33 mouse cellular contexts compared by ENCODE assay signal in the genomic region with DNA sequence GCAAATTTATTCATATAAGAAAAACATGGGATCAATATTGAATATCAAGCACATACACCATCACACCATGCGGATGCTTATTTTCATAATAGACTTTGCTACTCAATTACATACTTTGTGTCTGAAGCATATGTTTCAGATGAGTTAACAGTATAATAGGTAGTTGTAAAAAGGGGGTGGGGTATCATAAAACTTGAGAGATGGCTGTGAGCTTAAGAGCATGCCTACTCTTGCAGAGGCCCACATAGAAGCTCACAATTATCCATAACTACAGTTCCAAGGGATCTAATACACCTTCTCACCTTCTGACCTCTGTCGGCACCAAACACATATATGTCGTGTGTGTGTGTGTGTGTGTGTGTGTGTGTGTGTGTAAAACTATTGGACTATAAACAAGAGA.
"Had no signal": no experiment of that assay in that cellular context is flagged by ENCODE, and none has a peak within 500 bp of the region (broad histone marks: within the 10 kb centered on the region; RNA-seq: fewer than 3 reads in every experiment).

No protein-coding gene starts in this region.

- H3K9ac ChIP-seq: heart, embryonic 12.5 days; heart, embryonic 13.5 days; heart, embryonic 15.5 days; hindbrain, embryonic 12.5 days; hindbrain, embryonic 13.5 days; hindbrain, embryonic 14.5 days; hindbrain, embryonic 15.5 days; kidney, embryonic 15.5 days had no signal

- H3K4me2 ChIP-seq: heart, embryonic 11.5 days; heart, embryonic 12.5 days; heart, embryonic 13.5 days; heart, embryonic 15.5 days; hindbrain, embryonic 12.5 days; hindbrain, embryonic 13.5 days; hindbrain, embryonic 14.5 days; hindbrain, embryonic 15.5 days; kidney, embryonic 15.5 days had no signal

- H3K4me1 ChIP-seq: heart, embryonic 10.5 days; heart, embryonic 13.5 days; heart, embryonic 15.5 days; hindbrain, embryonic 10.5 days; hindbrain, embryonic 12.5 days; hindbrain, embryonic 13.5 days; hindbrain, embryonic 15.5 days; kidney, embryonic 15.5 days had no signal

- H3K9me3 ChIP-seq: heart, embryonic 10.5 days; heart, embryonic 15.5 days; hindbrain, embryonic 12.5 days; hindbrain, embryonic 13.5 days; hindbrain, embryonic 15.5 days; kidney, embryonic 15.5 days had no signal

- H3K4me3 ChIP-seq: heart, adult 2 months; heart, embryonic 10.5 days; heart, embryonic 12.5 days; heart, embryonic 13.5 days; heart, embryonic 15.5 days; hindbrain, embryonic 10.5 days; hindbrain, embryonic 12.5 days; hindbrain, embryonic 13.5 days; hindbrain, embryonic 15.5 days; kidney, embryonic 15.5 days; layer of hippocampus, adult 2 months; left cerebral cortex, adult 2 months had no signal

- DNase-seq: heart, adult 2 months; heart, postnatal 10 days; heart, postnatal 14 days; heart, postnatal 36 days; heart, postnatal 4 days; kidney, adult 11 months; kidney, adult 18-20 months; kidney, adult 8-10 months; kidney, adult 9 months; kidney, postnatal 10 days; kidney, postnatal 14 days; kidney, postnatal 25 days; kidney, postnatal 36 days; kidney, postnatal 4 days; layer of hippocampus, adult 9-11 months; layer of hippocampus, postnatal 36 days had no signal

- ATAC-seq: hindbrain, embryonic 16.5 days; hindbrain, postnatal 0 days; inflammation-experienced regulatory T-cells, adult 6 months had no signal

- H3K27me3 ChIP-seq: heart, embryonic 12.5 days; heart, embryonic 13.5 days; heart, embryonic 15.5 days; hindbrain, embryonic 12.5 days; hindbrain, embryonic 13.5 days; hindbrain, embryonic 15.5 days; kidney, embryonic 15.5 days had no signal

- H3K36me3 ChIP-seq: heart, embryonic 10.5 days; heart, embryonic 12.5 days; heart, embryonic 13.5 days; heart, embryonic 15.5 days; hindbrain, embryonic 10.5 days; hindbrain, embryonic 12.5 days; hindbrain, embryonic 13.5 days; hindbrain, embryonic 15.5 days; kidney, embryonic 15.5 days had no signal

- H3K27ac ChIP-seq: heart, adult 2 months; heart, embryonic 10.5 days; heart, embryonic 13.5 days; heart, embryonic 15.5 days; hindbrain, embryonic 10.5 days; hindbrain, embryonic 12.5 days; hindbrain, embryonic 13.5 days; hindbrain, embryonic 14.5 days; hindbrain, embryonic 15.5 days; hindbrain, postnatal 0 days; kidney, embryonic 15.5 days; kidney, postnatal 0 days; layer of hippocampus, adult 2 months; left cerebral cortex, adult 2 months had no signal
